In genomic region chr11:31912958-31913357, GRCm38 (mm10) we compare ENCODE assay signal across 43 mouse cellular contexts. TPM values are rescaled to one million over a fixed set of nuclear protein-coding genes. Genes with fewer than 3 reads are reported as not detected.
"Had no signal": no experiment of that assay in that cellular context is flagged by ENCODE, and none has a peak within 500 bp of the region (broad histone marks: within the 10 kb centered on the region; RNA-seq: fewer than 3 reads in every experiment).

No protein-coding gene starts in this region.

- H3K4me1 ChIP-seq: limb, embryonic 10.5 days; limb, embryonic 12.5 days; limb, embryonic 13.5 days; limb, embryonic 15.5 days; lung, embryonic 15.5 days; midbrain, embryonic 12.5 days; midbrain, embryonic 13.5 days; midbrain, embryonic 15.5 days; neural tube, embryonic 12.5 days had no signal

- H3K9me3 ChIP-seq: limb, embryonic 10.5 days; limb, embryonic 12.5 days; limb, embryonic 13.5 days; limb, embryonic 15.5 days; liver, embryonic 12.5 days; liver, embryonic 13.5 days; liver, embryonic 15.5 days; lung, embryonic 15.5 days; megakaryocyte, embryonic 14.5 days; midbrain, embryonic 10.5 days; midbrain, embryonic 12.5 days; midbrain, embryonic 13.5 days; midbrain, embryonic 15.5 days; neural tube, embryonic 12.5 days had no signal

- H3K27me3 ChIP-seq: limb, embryonic 12.5 days; limb, embryonic 13.5 days; limb, embryonic 15.5 days; liver, embryonic 12.5 days; liver, embryonic 13.5 days; liver, embryonic 15.5 days; lung, embryonic 15.5 days; megakaryocyte, embryonic 14.5 days; midbrain, embryonic 12.5 days; midbrain, embryonic 13.5 days; midbrain, embryonic 15.5 days; neural tube, embryonic 12.5 days had no signal

- H3K27ac ChIP-seq: limb, embryonic 10.5 days; limb, embryonic 12.5 days; limb, embryonic 13.5 days; limb, embryonic 15.5 days; liver, embryonic 12.5 days; liver, embryonic 13.5 days; liver, embryonic 14.5 days; liver, embryonic 15.5 days; lung, embryonic 15.5 days; macrophage; midbrain, embryonic 10.5 days; midbrain, embryonic 12.5 days; midbrain, embryonic 13.5 days; midbrain, embryonic 15.5 days; neural tube, embryonic 12.5 days had no signal

- H3K4me2 ChIP-seq: limb, embryonic 12.5 days; limb, embryonic 13.5 days; limb, embryonic 15.5 days; liver, embryonic 11.5 days; liver, embryonic 12.5 days; liver, embryonic 13.5 days; liver, embryonic 15.5 days; lung, embryonic 14.5 days; lung, embryonic 15.5 days; midbrain, embryonic 11.5 days; midbrain, embryonic 12.5 days; midbrain, embryonic 13.5 days; midbrain, embryonic 15.5 days; neural tube, embryonic 12.5 days had no signal

- H3K9ac ChIP-seq: limb, embryonic 12.5 days; limb, embryonic 13.5 days; limb, embryonic 15.5 days; liver, embryonic 12.5 days; liver, embryonic 13.5 days; liver, embryonic 14.5 days; liver, embryonic 15.5 days; liver, postnatal 0 days; lung, embryonic 14.5 days; lung, embryonic 15.5 days; midbrain, embryonic 12.5 days; midbrain, embryonic 13.5 days; midbrain, embryonic 15.5 days; neural tube, embryonic 12.5 days had no signal

- DNase-seq: left cerebral cortex, postnatal 4 days; liver; liver, embryonic 13.5 days; liver, postnatal 0 days; lung, adult 18-20 months; lung, adult 2 months; lung, embryonic 14.5 days; lung, postnatal 10 days; lung, postnatal 14 days; lung, postnatal 4 days; midbrain, embryonic 14.5 days had no signal

- ATAC-seq: liver, embryonic 12.5 days; liver, postnatal 0 days; lung, postnatal 0 days; midbrain, embryonic 13.5 days; midbrain, embryonic 15.5 days; midbrain, embryonic 16.5 days had no signal

- H3K36me3 ChIP-seq: limb, embryonic 10.5 days; limb, embryonic 12.5 days; limb, embryonic 13.5 days; limb, embryonic 15.5 days; lung, embryonic 15.5 days; midbrain, embryonic 10.5 days; midbrain, embryonic 12.5 days; midbrain, embryonic 13.5 days; midbrain, embryonic 15.5 days; neural tube, embryonic 12.5 days had no signal

- H3K4me3 ChIP-seq: limb, embryonic 10.5 days; limb, embryonic 12.5 days; limb, embryonic 13.5 days; limb, embryonic 15.5 days; liver, embryonic 12.5 days; liver, embryonic 13.5 days; liver, embryonic 15.5 days; lung, embryonic 15.5 days; megakaryocyte, embryonic 14.5 days; midbrain, embryonic 10.5 days; midbrain, embryonic 12.5 days; midbrain, embryonic 13.5 days; midbrain, embryonic 15.5 days; myocyte; neural tube, embryonic 12.5 days had no signal

RNA-seq across cellular contexts. Expression of gene 4930524B15Rik, which starts 52.4 kb away (rescaled TPM):
- total RNA-seq: left cerebral cortex, postnatal 14 days; left cerebral cortex, postnatal 25 days; left cerebral cortex, postnatal 36 days; left cerebral cortex, postnatal 4 days; liver, adult 2 months; megakaryocyte progenitor cell, adult 5-6 weeks; megakaryocyte, adult 5-6 weeks; megakaryocyte-erythroid progenitor cell, adult 5-6 weeks; midbrain, postnatal 0 days; monocyte, adult 5-6 weeks had no signal
- polyA plus RNA-seq: limb, embryonic 12.5 days; limb, embryonic 15.5 days; liver, adult 2 months; liver, embryonic 11.5 days; liver, embryonic 12.5 days; liver, embryonic 13.5 days; liver, embryonic 14.5 days; liver, embryonic 15.5 days; liver, embryonic 16.5 days; liver, postnatal 0 days; lung, embryonic 14.5 days; lung, embryonic 15.5 days; lung, embryonic 16.5 days; macrophage; myocyte; neural tube, embryonic 11.5 days had no signal
